Mouse (Mus musculus) erythroblast, embryonic 14.5 days (primary cell): ENCODE measurements around the gene Map4k4.

Experiments used
- GATA1 ChIP-seq: IDR thresholded peaks from 2 replicates; pipeline ENCODE4 v1.6.1; 2012; ENCODE audit warnings: low read length, inconsistent platforms, mixed read lengths
- TAL1 ChIP-seq: IDR thresholded peaks from 3 replicates; pipeline ENCODE4 v1.6.1; 2012; ENCODE audit warnings: low read length, inconsistent platforms, mixed read lengths

GRCm38 (mm10) chr1:39954652-39955051, 53.9 kb downstream of the Map4k4 start:
- TF ChIP-seq TAL1 (no peak), GATA1 (no peak)
